Mouse (Mus musculus): Measurements from ENCODE around the gene Ndufs7. TPM values are rescaled to one million over a fixed set of nuclear protein-coding genes. Genes with fewer than 3 reads are reported as not detected.

Ndufs7 gene
- polyA plus RNA-seq, 1 experiment from 2014 or later: 223 TPM

GRCm38 (mm10) chr10:80299301-80299700, 50.4 kb downstream of the Ndufs7 start:
- Histone ChIP-seq H3K9ac (ENCODE audit: low read depth, low read length) (no peak overlapping the region), H3K9me3 (replicated peaks; ENCODE audit: control insufficient read depth, low read length) (no peaks in the 10 kb centered on the region), H3K36me3 (ENCODE audit: control insufficient read depth, insufficient read depth) (peaks cover 6% of the 10 kb centered on the region), H3K4me3 (ENCODE audit: low read depth, low read length) (no peak overlapping the region), H3K4me1 (ENCODE audit: control insufficient read depth, low read depth, low read length) (peaks cover 20% of the 10 kb centered on the region), H3K27ac (ENCODE audit: low read length) (no peak overlapping the region), H3K27me3 (ENCODE audit: control insufficient read depth, insufficient read depth, low read depth, low read length) (peaks cover 76% of the 10 kb centered on the region), H3K4me2 (ENCODE audit: low read depth, low read length) (no peak overlapping the region)
- WGBS (ENCODE audit: insufficient replicate concordance): 10% methylated on average over 15 of the region's 15 CpGs
- no peak for ATAC-seq (ENCODE audit: low read depth)

GRCm38 (mm10) chr10:80299824-80300223, 50.9 kb downstream of the Ndufs7 start:
- H3K4me3 ChIP-seq (ENCODE audit: low read depth, low read length): no peak overlapping the region
- peaks cover 81% of the 10 kb centered on the region for H3K27me3 ChIP-seq (ENCODE audit: control insufficient read depth, insufficient read depth, low read depth, low read length)
- no peak for ATAC-seq (ENCODE audit: low read depth)
- no peak overlapping the region for H3K4me2 ChIP-seq (ENCODE audit: low read depth, low read length)
- H3K36me3 ChIP-seq (ENCODE audit: control insufficient read depth, insufficient read depth): peaks cover under 1% of the 10 kb centered on the region
- peaks cover 17% of the 10 kb centered on the region for H3K4me1 ChIP-seq (ENCODE audit: control insufficient read depth, low read depth, low read length)
- no peaks in the 10 kb centered on the region for H3K9me3 ChIP-seq (replicated peaks; ENCODE audit: control insufficient read depth, low read length)
- 43% methylated on average over 10 of the region's 10 CpGs for WGBS (ENCODE audit: insufficient replicate concordance)
- H3K9ac ChIP-seq (ENCODE audit: low read depth, low read length): no peak overlapping the region
- H3K27ac ChIP-seq (ENCODE audit: low read length): no peak overlapping the region

- WGBS (ENCODE audit: insufficient replicate concordance): 26% methylated on average over 11 of the region's 11 CpGs
- peaks cover 90% of the 10 kb centered on the region for H3K27me3 ChIP-seq (ENCODE audit: control insufficient read depth, insufficient read depth, low read depth, low read length)
- H3K36me3 ChIP-seq (ENCODE audit: control insufficient read depth, insufficient read depth): no peaks in the 10 kb centered on the region
These were observed 51.8 kb downstream of the Ndufs7 start for GRCm38 (mm10) chr10:80300672-80301181.

GRCm38 (mm10) chr10:80301256-80302081, 52.5 kb downstream of the Ndufs7 start:
- no peak overlapping the region for H3K9ac ChIP-seq (ENCODE audit: low read depth, low read length)

More at GRCm38 (mm10) chr10:80300672-80301181, 51.8 kb downstream of the Ndufs7 start:
- no peak overlapping the region for H3K4me3 ChIP-seq (ENCODE audit: low read depth, low read length)
- H3K4me1 ChIP-seq (ENCODE audit: control insufficient read depth, low read depth, low read length): peaks cover 10% of the 10 kb centered on the region
- no peak overlapping the region for H3K4me2 ChIP-seq (ENCODE audit: low read depth, low read length)
- ATAC-seq (ENCODE audit: low read depth): no peak
- H3K9ac ChIP-seq (ENCODE audit: low read depth, low read length): no peak overlapping the region
- H3K27ac ChIP-seq (ENCODE audit: low read length): no peak overlapping the region
- no peaks in the 10 kb centered on the region for H3K9me3 ChIP-seq (replicated peaks; ENCODE audit: control insufficient read depth, low read length)

GRCm38 (mm10) chr10:80302082-80302355, 53.1 kb downstream of the Ndufs7 start:
- peaks cover 91% of the 10 kb centered on the region for H3K27me3 ChIP-seq (ENCODE audit: control insufficient read depth, insufficient read depth, low read depth, low read length)
- no peak overlapping the region for H3K4me2 ChIP-seq (ENCODE audit: low read depth, low read length)
- H3K36me3 ChIP-seq (ENCODE audit: control insufficient read depth, insufficient read depth): no peaks in the 10 kb centered on the region
- H3K9me3 ChIP-seq (replicated peaks; ENCODE audit: control insufficient read depth, low read length): no peaks in the 10 kb centered on the region
- H3K9ac ChIP-seq (ENCODE audit: low read depth, low read length): no peak overlapping the region
- 59% methylated on average over 5 of the region's 5 CpGs for WGBS (ENCODE audit: insufficient replicate concordance)
- peaks cover 6% of the 10 kb centered on the region for H3K4me1 ChIP-seq (ENCODE audit: control insufficient read depth, low read depth, low read length)
- no peak overlapping the region for H3K27ac ChIP-seq (ENCODE audit: low read length)
- no peak for ATAC-seq (ENCODE audit: low read depth)
- no peak overlapping the region for H3K4me3 ChIP-seq (ENCODE audit: low read depth, low read length)

More at GRCm38 (mm10) chr10:80301256-80302081, 52.5 kb downstream of the Ndufs7 start:
- no peak overlapping the region for H3K27ac ChIP-seq (ENCODE audit: low read length)
- peaks cover 95% of the 10 kb centered on the region for H3K27me3 ChIP-seq (ENCODE audit: control insufficient read depth, insufficient read depth, low read depth, low read length)
- peaks cover 6% of the 10 kb centered on the region for H3K4me1 ChIP-seq (ENCODE audit: control insufficient read depth, low read depth, low read length)
- no peaks in the 10 kb centered on the region for H3K36me3 ChIP-seq (ENCODE audit: control insufficient read depth, insufficient read depth)
- no peak overlapping the region for H3K4me2 ChIP-seq (ENCODE audit: low read depth, low read length)
- H3K9me3 ChIP-seq (replicated peaks; ENCODE audit: control insufficient read depth, low read length): no peaks in the 10 kb centered on the region
- H3K4me3 ChIP-seq (ENCODE audit: low read depth, low read length): no peak overlapping the region
- ATAC-seq (ENCODE audit: low read depth): no peak
- 49% methylated on average over 10 of the region's 10 CpGs for WGBS (ENCODE audit: insufficient replicate concordance)

GRCm38 (mm10) chr10:80302471-80302881, 53.6 kb downstream of the Ndufs7 start:
- no peak overlapping the region for H3K27ac ChIP-seq (ENCODE audit: low read length)
- peaks cover 89% of the 10 kb centered on the region for H3K27me3 ChIP-seq (ENCODE audit: control insufficient read depth, insufficient read depth, low read depth, low read length)
- WGBS (ENCODE audit: insufficient replicate concordance): 28% methylated on average over 9 of the region's 9 CpGs
- no peak overlapping the region for H3K4me2 ChIP-seq (ENCODE audit: low read depth, low read length)
- no peaks in the 10 kb centered on the region for H3K9me3 ChIP-seq (replicated peaks; ENCODE audit: control insufficient read depth, low read length)
- H3K36me3 ChIP-seq (ENCODE audit: control insufficient read depth, insufficient read depth): no peaks in the 10 kb centered on the region
- peak; percentile 61 for ATAC-seq (ENCODE audit: low read depth)
- no peak overlapping the region for H3K4me3 ChIP-seq (ENCODE audit: low read depth, low read length)
- peaks cover 6% of the 10 kb centered on the region for H3K4me1 ChIP-seq (ENCODE audit: control insufficient read depth, low read depth, low read length)
- no peak overlapping the region for H3K9ac ChIP-seq (ENCODE audit: low read depth, low read length)

GRCm38 (mm10) chr10:80304458-80304857, 55.5 kb downstream of the Ndufs7 start:
- no peaks in the 10 kb centered on the region for H3K9me3 ChIP-seq (replicated peaks; ENCODE audit: control insufficient read depth, low read length)
- H3K36me3 ChIP-seq (ENCODE audit: control insufficient read depth, insufficient read depth): no peaks in the 10 kb centered on the region
- WGBS (ENCODE audit: insufficient replicate concordance): 6% methylated on average over 12 of the region's 12 CpGs
- peak overlapping the region; percentile 17; the same call in 1 of the 2 replicates for H3K4me2 ChIP-seq (ENCODE audit: low read depth, low read length)
- H3K4me3 ChIP-seq (ENCODE audit: low read depth, low read length): 0 out of 2 replicates have a peak overlapping the region, but pooled peaks have one; percentile 7
- ATAC-seq (ENCODE audit: low read depth): peak; percentile 7; the same call in 1 of the 2 replicates
- peaks cover 81% of the 10 kb centered on the region for H3K27me3 ChIP-seq (ENCODE audit: control insufficient read depth, insufficient read depth, low read depth, low read length)
- no peak overlapping the region for H3K9ac ChIP-seq (ENCODE audit: low read depth, low read length)
- H3K4me1 ChIP-seq (ENCODE audit: control insufficient read depth, low read depth, low read length): peaks cover 6% of the 10 kb centered on the region
- no peak overlapping the region for H3K27ac ChIP-seq (ENCODE audit: low read length)

GRCm38 (mm10) chr10:80304862-80305261, 55.9 kb downstream of the Ndufs7 start:
- Histone ChIP-seq H3K27me3 (ENCODE audit: control insufficient read depth, insufficient read depth, low read depth, low read length) (peaks cover 78% of the 10 kb centered on the region), H3K4me1 (ENCODE audit: control insufficient read depth, low read depth, low read length) (peaks cover 6% of the 10 kb centered on the region), H3K4me2 (ENCODE audit: low read depth, low read length) (peak overlapping the region; percentile 17; the same call in 1 of the 2 replicates), H3K4me3 (ENCODE audit: low read depth, low read length) (0 out of 2 replicates have a peak overlapping the region, but pooled peaks have one; percentile 7), H3K9me3 (replicated peaks; ENCODE audit: control insufficient read depth, low read length) (no peaks in the 10 kb centered on the region), H3K36me3 (ENCODE audit: control insufficient read depth, insufficient read depth) (no peaks in the 10 kb centered on the region), H3K27ac (ENCODE audit: low read length) (no peak overlapping the region), H3K9ac (ENCODE audit: low read depth, low read length) (no peak overlapping the region)
- ATAC-seq (ENCODE audit: low read depth): peak; percentile 53
- 4% methylated on average over 25 of the region's 25 CpGs for WGBS (ENCODE audit: insufficient replicate concordance)
